Mouse (Mus musculus): Measurements from ENCODE around the gene Cnr1. TPM values are rescaled to one million over a fixed set of nuclear protein-coding genes. Genes with fewer than 3 reads are reported as not detected.

The Cnr1 gene
- total RNA-seq, 2 experiments from 2014 or later: 31.5 to 40.7 TPM

DNA sequence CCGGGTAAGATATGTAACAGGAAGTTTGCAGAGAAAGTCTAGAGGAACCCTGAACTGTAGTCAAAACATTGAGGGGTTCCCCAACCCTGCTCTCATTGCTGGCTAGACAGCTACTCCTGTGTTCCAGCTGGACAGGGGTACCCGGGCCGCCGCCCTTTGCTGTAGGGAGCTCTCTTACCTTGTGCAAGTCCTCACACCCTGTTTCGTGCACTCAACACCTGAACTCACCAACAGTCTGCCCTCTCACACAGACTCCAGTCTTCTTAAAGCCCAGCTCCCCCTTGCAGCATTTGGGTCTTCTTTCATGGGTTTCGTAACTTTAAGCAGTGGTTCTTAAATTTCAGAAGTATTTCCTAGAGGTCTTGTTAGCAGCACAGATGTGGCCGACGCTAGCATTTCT is 7.0 kb downstream of the Cnr1 start:
- no peak for DNase-seq (ENCODE audit: low spot score in 2 of 2)

DNA sequence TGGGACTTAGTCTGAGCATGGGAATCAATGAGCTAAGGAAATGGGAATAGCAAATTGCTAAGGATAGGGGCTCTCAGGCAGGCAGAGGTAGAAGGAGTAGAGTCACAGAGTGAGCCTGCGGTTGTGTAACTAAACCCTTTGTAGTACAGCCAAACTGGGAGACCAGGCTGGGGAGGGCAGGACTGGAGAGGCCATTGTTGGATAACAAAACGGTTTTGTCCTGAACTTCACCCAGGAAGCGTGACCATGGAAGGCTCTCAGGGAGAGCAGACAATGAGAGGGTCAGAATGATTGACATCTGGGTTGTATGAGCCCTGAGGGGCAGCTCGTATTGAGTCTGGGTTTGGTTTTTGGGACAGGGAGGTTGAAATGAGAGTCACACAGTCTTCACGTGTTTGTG is 17.2 kb downstream of the Cnr1 start:
- DNase-seq (ENCODE audit: low spot score in 2 of 2): no peak

DNA sequence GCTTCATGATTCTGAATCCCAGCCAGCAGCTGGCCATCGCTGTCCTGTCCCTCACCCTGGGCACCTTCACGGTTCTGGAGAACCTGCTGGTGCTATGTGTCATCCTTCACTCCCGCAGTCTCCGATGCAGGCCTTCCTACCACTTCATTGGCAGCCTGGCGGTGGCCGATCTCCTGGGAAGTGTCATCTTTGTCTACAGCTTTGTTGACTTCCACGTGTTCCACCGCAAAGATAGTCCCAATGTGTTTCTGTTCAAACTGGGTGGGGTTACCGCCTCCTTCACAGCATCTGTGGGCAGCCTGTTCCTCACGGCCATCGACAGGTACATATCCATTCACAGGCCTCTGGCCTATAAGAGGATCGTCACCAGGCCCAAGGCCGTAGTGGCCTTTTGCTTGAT is 19.5 kb downstream of the Cnr1 start:
- DNase-seq (ENCODE audit: low spot score in 2 of 2): no peak

DNA sequence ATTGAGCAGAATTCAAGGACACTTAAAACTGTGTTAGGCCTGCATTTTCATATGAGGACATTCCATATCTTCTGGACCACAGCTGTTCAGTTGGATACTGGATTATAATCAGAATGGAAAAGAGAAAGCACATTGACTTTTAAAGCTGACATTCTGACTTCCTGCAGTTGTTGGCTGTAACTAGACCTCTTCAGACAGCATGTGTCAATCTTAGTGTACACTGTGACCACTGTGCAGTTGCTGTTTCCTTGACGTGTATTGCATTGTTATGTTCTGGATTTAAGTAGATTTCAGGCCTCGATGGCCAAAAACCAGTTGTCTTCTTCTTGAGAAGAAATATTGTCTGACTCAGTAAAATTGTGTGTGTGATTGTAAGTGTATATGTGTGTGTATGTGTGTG is 21.3 kb downstream of the Cnr1 start:
- DNase-seq (ENCODE audit: low spot score in 2 of 2): no peak

DNA sequence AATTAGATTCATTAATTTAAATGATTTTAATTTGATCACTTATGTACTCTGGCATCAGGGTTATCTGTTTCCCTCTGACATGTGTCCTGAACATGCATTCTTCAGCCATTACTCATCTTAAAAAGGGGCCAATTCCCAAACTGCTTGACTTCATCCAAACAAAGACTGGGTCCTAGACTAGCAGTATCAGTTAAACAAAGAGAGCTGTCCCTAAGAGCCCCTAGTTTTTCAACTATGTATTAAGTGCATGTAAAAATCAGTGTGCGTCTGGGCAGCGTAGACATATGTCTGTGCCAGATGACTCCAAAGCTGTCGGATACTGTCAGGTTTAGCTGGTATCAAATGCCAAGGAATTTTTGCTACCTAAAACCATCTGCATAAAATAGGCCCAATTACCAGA is 23.2 kb downstream of the Cnr1 start:
- no peak for DNase-seq (ENCODE audit: low spot score in 2 of 2)

DNA sequence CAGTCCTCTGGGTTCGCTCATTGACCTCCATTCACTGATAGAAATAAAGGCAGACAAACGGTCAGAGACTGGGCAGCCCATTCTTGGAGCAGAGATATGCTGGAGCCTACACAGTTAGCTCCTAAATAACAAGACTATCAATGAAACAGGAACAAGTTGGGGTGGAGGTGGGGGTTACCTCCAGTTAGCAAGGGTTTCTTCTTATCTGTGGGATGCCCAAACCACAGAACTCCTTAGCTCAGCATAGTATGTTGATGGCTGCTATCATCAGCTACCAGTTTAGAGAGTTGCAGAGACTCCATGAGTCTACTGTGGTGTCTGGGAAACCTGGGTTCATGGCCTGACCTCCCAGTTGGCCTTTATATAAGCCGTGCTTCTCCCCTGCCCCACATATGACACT is 33.0 kb downstream of the Cnr1 start:
- no peak for DNase-seq (ENCODE audit: low spot score in 2 of 2)

DNA sequence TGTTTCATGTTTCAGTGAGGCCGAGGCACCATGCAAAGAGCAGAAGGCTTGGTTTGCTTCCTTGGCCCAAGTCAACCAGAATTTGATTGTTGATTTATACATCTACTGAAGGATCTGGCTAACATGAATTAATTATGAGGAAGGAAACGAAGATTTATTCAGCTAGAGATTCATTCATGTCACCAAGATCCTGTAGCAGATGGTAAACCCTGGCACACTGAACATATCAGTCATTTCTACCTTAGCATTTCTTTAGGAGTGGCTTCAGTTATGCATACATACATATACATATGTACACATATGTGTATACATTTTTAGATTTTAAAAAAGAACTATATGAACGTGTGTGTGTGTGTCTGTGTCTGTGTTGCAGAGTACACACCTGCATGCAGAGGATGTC is 34.1 kb downstream of the Cnr1 start:
- DNase-seq (ENCODE audit: low spot score in 2 of 2): no peak

DNA sequence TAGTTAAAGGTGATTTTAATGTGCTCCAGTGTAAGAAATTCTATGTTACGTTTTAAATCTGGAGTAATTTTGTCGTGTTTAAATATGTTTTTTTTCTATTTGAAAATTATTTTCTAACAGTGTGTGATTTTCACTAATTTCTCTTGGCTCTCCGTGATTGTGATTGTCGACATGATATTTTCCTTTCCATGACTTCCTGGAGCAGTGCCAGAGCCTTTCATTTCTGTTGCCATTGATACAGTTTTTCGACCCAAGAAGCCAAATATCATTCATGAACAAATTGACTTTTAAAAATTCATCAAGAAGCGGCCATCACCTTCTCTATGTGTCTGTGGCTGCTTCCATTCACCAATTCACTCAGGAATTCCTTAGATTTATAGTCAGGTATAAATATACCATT is 35.4 kb downstream of the Cnr1 start:
- DNase-seq (ENCODE audit: low spot score in 2 of 2): no peak

DNA sequence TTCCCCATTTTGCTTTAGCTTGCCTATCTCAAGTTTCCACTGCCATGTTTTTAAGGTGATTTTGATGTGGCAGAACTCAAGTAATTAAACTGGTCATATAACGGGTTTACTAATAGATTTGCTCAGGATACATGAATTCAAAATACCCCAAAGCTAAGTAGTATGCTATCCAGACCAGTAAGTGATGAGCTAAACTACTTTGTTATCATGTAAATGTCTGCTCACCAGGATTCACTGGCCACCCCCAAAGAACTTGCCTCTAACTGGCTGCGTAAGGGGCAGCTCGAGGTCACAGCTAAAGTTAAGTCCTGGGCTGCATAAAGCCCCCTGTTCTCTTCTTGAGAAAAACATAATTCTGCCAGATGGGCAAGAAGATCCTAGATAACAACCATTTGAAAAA is 46.3 kb downstream of the Cnr1 start:
- no peak for DNase-seq (ENCODE audit: low spot score in 2 of 2)

DNA sequence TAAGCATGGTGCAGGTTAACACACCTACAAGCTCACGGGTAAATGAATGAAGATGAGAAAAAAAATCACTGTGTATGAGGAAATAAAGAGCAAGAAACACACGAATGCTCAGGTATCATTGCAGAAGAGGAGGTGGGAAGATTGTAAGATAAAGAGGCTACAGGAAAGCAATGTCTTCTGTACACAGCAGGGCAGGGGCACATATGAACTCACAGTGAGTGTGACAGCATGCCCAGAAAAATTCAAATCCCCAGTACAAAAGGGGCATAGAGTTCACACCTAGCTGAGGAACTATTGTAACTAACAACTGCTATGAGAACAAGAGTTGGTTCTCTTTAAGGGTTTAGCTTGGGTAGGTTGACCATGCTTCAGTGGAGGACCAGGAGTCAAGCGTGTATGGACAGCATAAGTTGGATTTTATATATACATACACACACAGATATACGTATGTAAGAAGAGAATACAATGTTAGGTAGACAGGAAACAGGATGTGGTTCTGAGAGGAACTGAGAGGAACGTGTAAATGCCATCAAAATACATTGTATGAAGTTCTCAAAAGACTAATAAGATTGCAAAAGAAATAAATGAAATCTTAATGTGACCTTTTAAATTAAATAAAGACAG is 64.2 kb downstream of the Cnr1 start:
- no peak for DNase-seq (ENCODE audit: low spot score in 2 of 2)

DNA sequence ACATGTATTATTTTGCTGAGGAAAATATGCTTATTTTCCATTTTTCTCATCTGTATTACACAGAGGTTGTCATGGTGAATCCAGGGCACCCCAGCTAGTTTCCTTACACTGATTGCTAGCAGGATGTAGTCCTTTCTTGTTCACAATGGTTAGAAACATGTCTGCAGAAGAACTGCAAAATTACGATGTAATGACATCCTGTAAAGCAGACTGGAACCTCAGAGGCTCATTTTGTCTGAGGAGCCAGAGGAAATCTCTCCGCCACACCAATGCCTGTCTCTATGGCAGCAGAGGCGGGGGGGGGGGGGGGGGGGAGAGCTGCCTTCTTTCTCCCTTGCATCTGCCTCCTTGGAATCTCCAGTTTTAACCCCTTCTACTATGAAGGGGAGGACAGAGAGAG is 68.3 kb downstream of the Cnr1 start:
- DNase-seq (ENCODE audit: low spot score in 2 of 2): no peak

DNA sequence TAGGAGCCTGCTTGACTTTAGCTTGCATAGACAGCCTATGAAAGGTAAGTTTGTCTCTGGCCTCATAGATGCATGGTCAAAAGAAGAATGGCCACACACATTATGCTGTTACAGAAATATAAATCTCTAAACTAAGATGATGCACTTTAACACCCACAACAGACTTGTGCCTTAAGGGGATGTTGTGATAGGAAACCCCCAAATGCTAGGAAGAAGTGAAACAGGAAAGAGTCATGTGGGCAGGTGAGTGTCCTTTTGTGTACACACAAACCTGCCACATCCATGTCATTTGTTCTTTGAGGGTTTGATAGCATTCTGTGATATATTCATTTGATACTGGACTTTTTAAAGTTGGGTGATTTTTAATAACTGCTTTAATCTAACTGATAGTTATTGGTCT is 72.0 kb downstream of the Cnr1 start:
- DNase-seq (ENCODE audit: low spot score in 2 of 2): no peak

Other genes with a start within 250 kb of the Cnr1 start
- 1 to 10 TPM; 1.1 to 1.7 TPM for gene Spaca1, start 125.6 kb downstream of the Cnr1 start, total RNA-seq (2021)